Mouse (Mus musculus): Measurements from ENCODE around the gene Adcy3. TPM values are rescaled to one million over a fixed set of nuclear protein-coding genes. Genes with fewer than 3 reads are reported as not detected.

Adcy3 gene
- polyA plus RNA-seq, 1 experiment from 2014 or later: 12.9 TPM

DNA sequence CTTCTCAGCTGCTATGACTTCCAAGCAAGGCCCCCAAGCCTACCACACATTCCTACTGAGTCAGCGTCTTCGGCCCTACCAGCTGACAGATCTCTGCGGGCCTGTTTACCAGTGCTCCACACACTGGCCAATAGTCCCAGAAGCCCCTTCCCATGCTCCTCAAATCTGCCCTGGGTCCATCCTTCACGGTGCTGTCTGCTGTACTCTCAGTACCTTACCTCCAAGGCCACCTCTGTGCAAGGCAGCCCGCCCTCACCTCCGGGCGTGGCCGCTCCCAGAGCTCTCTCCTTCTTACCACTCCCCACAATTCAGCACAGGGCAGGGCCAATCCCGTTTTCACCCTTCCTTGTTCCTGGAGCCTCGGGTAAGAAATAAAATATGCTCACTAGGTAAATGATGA is 112.8 kb downstream of the Adcy3 start:
- no peak overlapping the region for H3K27ac ChIP-seq
- H3K4me2 ChIP-seq: no peak overlapping the region
- H3K9me3 ChIP-seq: no peaks in the 10 kb centered on the region
- no peaks in the 10 kb centered on the region for H3K27me3 ChIP-seq
- no peak overlapping the region for H3K4me3 ChIP-seq (replicated peaks)
- no peak for ATAC-seq (ENCODE audit: insufficient number of reproducible peaks, insufficient read depth, low FRiP score, low TSS enrichment, low read depth)
- 81% methylated on average over 10 of the region's 10 CpGs for WGBS
- H3K36me3 ChIP-seq: peaks cover 10% of the 10 kb centered on the region; the same call in 1 of the 2 replicates
- no peaks in the 10 kb centered on the region for H3K4me1 ChIP-seq (replicated peaks)
- H3K9ac ChIP-seq (replicated peaks): 0 out of 2 replicates have a peak overlapping the region, but pooled peaks have one; percentile 27

DNA sequence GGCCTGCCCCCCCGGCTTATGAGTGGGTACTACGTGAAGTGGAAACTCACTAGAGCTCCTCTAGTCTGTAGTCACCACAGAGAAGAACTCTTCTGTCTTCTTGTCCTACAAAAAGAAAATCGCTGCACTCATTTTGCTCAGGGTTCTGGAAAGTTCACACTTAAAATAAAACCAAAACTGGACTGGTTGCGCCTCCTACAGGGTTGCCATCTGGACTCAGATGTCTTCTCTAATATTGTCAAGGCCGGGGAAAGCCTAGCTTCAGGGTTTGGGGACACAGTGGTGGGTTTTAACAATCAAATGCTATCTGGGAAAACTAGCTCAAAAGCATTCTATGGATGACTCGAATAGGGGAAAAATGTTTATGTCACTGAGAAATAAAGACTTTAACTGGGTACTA is 116.9 kb downstream of the Adcy3 start:
- Histone ChIP-seq H3K4me1 (replicated peaks) (no peaks in the 10 kb centered on the region), H3K4me3 (replicated peaks) (no peak overlapping the region), H3K27me3 (no peaks in the 10 kb centered on the region), H3K9me3 (no peaks in the 10 kb centered on the region), H3K9ac (replicated peaks) (no peak overlapping the region), H3K27ac (no peak overlapping the region), H3K4me2 (no peak overlapping the region), H3K36me3 (peaks cover 32% of the 10 kb centered on the region)
- WGBS: 86% methylated on average over 6 of the region's 6 CpGs
- no peak for ATAC-seq (ENCODE audit: insufficient number of reproducible peaks, insufficient read depth, low FRiP score, low TSS enrichment, low read depth)

DNA sequence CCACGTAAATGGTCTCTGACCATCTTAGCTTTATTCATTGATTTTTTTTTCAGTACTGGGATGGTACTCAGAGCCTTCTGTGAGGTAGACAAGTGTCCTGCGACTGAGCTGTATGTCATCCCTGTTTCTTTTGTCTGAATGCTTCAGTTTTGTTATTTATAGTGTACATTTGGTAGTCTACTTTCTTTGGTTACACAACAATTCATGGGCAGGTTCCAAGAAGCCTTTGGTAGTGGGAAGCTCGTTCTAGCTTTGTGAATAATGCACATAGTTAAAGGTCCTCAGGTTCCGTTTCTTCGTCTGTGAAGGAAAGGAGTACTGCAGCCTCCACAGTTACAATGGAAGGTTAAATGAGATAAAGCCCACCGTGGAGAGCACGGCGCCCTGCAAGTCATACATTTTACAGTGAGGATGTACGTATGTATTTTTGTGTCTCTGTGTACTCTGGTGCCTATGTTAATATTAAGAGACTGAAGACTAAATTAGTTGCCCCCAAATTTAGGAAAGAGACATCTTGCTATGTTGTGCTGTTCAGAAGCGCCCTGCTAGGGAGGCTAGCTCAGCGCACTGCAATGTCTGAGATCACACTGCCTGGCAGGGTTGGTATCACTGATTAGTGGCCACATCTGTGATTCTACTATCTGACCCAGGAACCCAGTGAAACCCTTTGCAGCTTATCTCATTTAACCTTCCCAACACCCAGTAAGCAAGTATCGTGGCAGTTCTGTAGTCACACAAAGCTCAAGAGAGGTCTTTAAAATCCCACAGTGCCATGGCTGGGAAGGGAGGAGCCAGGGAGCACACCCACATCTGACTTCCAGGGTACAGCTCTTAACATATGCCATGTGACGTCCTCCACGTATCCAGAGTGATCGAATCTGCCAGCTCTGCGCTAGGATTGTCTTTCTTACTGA is 120.1 kb downstream of the Adcy3 start:
- Histone ChIP-seq H3K9ac (replicated peaks) (no peak overlapping the region), H3K4me2 (no peak overlapping the region), H3K36me3 (peaks cover 28% of the 10 kb centered on the region), H3K27ac (no peak overlapping the region), H3K9me3 (no peaks in the 10 kb centered on the region), H3K4me3 (replicated peaks) (no peak overlapping the region), H3K4me1 (replicated peaks) (no peaks in the 10 kb centered on the region), H3K27me3 (no peaks in the 10 kb centered on the region)
- 87% methylated on average over 16 of the region's 16 CpGs for WGBS
- no peak for ATAC-seq (ENCODE audit: insufficient number of reproducible peaks, insufficient read depth, low FRiP score, low TSS enrichment, low read depth)

Other genes with a start within 250 kb of the Adcy3 start
- gene Pomc, start 178.2 kb upstream of the Adcy3 start, polyA plus RNA-seq (2016; fragmentation: Nextera tagmentation; extraction: Ambion mirVana): 4.8 and 5.4 TPM in 2 replicates
- gene Efr3b, start 94.2 kb upstream of the Adcy3 start, polyA plus RNA-seq (2016; fragmentation: Nextera tagmentation; extraction: Ambion mirVana): 8.8 and 10.0 TPM in 2 replicates
- 11.4 and 12.1 TPM in 2 replicates for gene Dnajc27, start 50.5 kb upstream of the Adcy3 start, polyA plus RNA-seq (2016; fragmentation: Nextera tagmentation; extraction: Ambion mirVana)
- gene Ptrhd1, start 100.9 kb downstream of the Adcy3 start, polyA plus RNA-seq (2016; fragmentation: Nextera tagmentation; extraction: Ambion mirVana): 5.0 and 5.2 TPM in 2 replicates
- 17.9 and 20.3 TPM in 2 replicates for gene Cenpo, start 101.2 kb downstream of the Adcy3 start, polyA plus RNA-seq (2016; fragmentation: Nextera tagmentation; extraction: Ambion mirVana)